Mouse (Mus musculus) C2C12 (cell line): ENCODE measurements around the gene Fmod.

Experiments used
- CEBPB ChIP-seq: IDR thresholded peaks from one replicate; pipeline ENCODE4 v1.6.1; 2011; ENCODE audit warnings: low read depth, mild to moderate bottlenecking, control low read depth, moderate library complexity
- CTCF ChIP-seq: IDR thresholded peaks from one replicate; pipeline ENCODE4 v1.5.1; 2011; ENCODE audit not compliant: control insufficient read depth, insufficient read depth, insufficient read length
- FOSL1 ChIP-seq: IDR thresholded peaks from one replicate; pipeline ENCODE4 v1.8.0; 2011; ENCODE audit warnings: mild to moderate bottlenecking, low read length; ENCODE audit not compliant: poor library complexity, insufficient read depth, severe bottlenecking
- MAX ChIP-seq: IDR thresholded peaks from one replicate; pipeline ENCODE4 v1.6.1; 2011; ENCODE audit warnings: mild to moderate bottlenecking, control low read depth

DNA sequence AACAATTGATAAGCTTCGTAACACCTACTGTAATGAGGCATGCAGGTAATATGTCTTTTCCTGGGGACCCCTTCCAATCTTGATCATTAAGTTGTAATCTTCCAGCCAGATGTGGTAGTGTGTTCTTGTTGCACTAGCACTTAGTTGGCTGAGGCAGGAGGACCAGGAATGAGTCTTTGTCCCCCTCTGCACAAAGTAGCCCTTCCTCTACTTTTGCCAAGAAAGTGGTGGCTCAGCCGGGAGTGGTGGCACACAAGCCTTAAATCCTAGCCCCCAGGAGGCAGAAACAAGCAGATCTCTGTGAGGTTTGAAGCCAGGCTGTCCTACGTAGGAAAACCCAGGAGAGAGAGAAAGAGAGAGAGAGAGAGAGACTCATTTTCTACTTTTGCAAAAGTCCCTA lies 24.9 kb downstream of the Fmod start:
- no peak for TF ChIP-seq CEBPB
- no peak for TF ChIP-seq CTCF
- no peak for TF ChIP-seq MAX
- TF ChIP-seq FOSL1, result no peak
